Mouse (Mus musculus): ENCODE measurements around the gene Myo18a.

GRCm38 (mm10) chr11:77840523-77841245, 77.6 kb downstream of the Myo18a start:
- TF ChIP-seq CTCF (IDR thresholded peaks at IDR 0.05; ENCODE audit: control insufficient read depth, insufficient read depth, insufficient replicate concordance, low read depth, low read length) (no peak), POLR2A (IDR thresholded peaks at IDR 0.05; ENCODE audit: control insufficient read depth, low read depth, low read length) (no peak)

Measured in testis, adult 2 months (tissue).